Mouse (Mus musculus): ENCODE measurements around the gene Sept6.

Gene Sept6

DNA sequence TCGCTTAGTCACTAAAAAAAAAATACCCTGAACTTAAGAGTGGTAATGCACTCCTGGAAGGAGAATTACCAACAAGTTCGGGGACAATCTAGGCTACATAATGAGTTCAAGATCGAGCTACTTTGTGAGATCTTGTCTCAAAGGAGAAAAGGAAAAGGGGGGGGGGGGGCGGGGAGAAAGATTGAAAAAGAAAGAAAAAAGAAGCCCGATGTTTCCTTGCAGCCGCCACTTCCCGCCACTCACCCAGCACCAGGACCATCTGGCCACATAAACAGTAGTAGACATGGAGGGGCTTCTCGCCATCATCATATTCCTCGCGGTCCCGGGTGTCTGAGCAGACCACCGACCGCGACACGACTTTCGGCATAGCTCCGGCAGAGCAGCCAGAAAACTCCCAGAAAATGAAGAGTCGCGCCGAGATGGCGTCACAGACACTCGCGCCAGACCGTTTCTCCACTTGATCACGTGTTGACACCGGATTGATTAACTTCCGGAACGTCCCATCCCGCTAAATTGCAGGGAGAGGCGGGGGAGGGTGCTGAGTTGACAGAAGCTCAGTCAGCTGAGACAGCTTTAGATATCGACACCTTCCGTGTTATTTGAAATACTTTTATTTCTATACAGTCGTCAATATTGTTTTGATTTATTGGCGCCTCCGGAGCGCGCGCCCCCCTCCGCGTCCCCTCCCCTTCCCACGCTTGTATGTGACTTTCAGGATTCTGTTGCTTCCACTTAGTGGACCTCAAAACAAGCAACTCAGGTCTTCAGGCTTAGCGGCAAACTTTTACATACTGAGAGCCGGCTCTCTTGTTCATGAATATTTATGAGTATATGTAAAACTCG, 127.6 kb downstream of the Sept6 start:
- DNase-seq = peak; percentile 87 to 88
